Mouse (Mus musculus): ENCODE results near the gene Cfap43. TPM values are rescaled to one million over a fixed set of nuclear protein-coding genes. Genes with fewer than 3 reads are reported as not detected.

The Cfap43 gene
- polyA plus RNA-seq, 1 experiment = 0.02 TPM

DNA sequence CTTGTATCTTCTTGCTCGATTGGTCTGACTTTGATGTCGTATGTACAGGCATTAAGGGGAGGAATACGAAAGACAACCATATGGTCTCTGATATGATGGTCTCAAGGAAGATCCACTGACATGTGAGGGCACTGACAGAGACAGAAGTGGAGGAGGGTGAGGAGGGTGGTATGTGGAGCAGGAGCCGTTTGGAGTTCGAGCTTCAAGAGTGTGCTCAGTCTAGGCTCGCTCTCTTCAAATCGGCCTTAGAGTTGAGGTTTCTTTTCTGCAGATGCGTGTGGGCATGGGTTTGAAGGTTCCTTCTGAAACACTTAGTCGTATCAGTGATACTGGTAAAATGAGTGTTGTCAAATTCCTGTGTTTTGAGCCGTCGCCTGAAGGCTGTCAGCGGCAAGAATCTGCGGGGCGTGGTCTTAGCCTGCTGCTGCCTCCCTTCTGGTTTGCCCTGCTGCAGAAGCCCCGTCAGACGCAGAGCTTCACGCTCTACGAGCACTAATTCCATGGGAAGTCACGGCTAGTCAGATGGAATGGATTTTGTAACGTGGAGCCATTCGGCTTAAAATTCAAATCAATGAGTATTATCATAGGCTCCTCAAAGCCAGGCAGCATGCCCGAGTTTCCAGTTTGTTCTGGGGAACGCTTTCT, 27.9 kb upstream of the Cfap43 start:
- H3K36me3 ChIP-seq (ENCODE audit: control insufficient read depth, insufficient read depth) = no peaks in the 10 kb centered on the region
- H3ac ChIP-seq (ENCODE audit: control insufficient read depth, insufficient read length) = no peak overlapping the region
- TF ChIP-seq TCF3 (IDR thresholded peaks at IDR 0.05; ENCODE audit: insufficient read length, low read depth) (no peak), E2F4 (IDR thresholded peaks at IDR 0.05; ENCODE audit: insufficient read depth) (no peak), CEBPB (IDR thresholded peaks at IDR 0.05; ENCODE audit: insufficient read depth, poor library complexity, severe bottlenecking) (no peak), SRF (IDR thresholded peaks at IDR 0.05; ENCODE audit: control insufficient read depth, insufficient read length, low read depth) (no peak), USF1 (IDR thresholded peaks at IDR 0.05; ENCODE audit: low read depth) (no peak), MAX (IDR thresholded peaks at IDR 0.05; ENCODE audit: low read depth) (no peak), MYOG (IDR thresholded peaks at IDR 0.05; ENCODE audit: control insufficient read depth in 1 of 3, insufficient read depth in 1 of 3, insufficient read length in 2 of 3, low read depth in 2 of 3) (no peak), TCF12 (IDR thresholded peaks at IDR 0.05; ENCODE audit: insufficient read depth, poor library complexity, severe bottlenecking) (no peak), POLR2A (IDR thresholded peaks at IDR 0.05; ENCODE audit: insufficient read length, low read depth) (no peak), REST (IDR thresholded peaks at IDR 0.05; ENCODE audit: insufficient read depth, insufficient read length) (no peak), POLR2AphosphoS2 (IDR thresholded peaks at IDR 0.05; ENCODE audit: insufficient read length, low read depth) (no peak), MYOD1 (IDR thresholded peaks at IDR 0.05; ENCODE audit: control insufficient read depth in 1 of 3, insufficient read length in 2 of 3, low read depth in 2 of 3) (no peak)
- peaks cover 22% of the 10 kb centered on the region for H3K27me3 ChIP-seq (ENCODE audit: control insufficient read depth, insufficient read depth, insufficient read length)
- H3K4me2 ChIP-seq (ENCODE audit: low read depth) = peak overlapping the region; percentile 70
- no peaks in the 10 kb centered on the region for H3K79me2 ChIP-seq (ENCODE audit: control insufficient read depth, insufficient read depth)
- no peak overlapping the region for H3K4me3 ChIP-seq

DNA sequence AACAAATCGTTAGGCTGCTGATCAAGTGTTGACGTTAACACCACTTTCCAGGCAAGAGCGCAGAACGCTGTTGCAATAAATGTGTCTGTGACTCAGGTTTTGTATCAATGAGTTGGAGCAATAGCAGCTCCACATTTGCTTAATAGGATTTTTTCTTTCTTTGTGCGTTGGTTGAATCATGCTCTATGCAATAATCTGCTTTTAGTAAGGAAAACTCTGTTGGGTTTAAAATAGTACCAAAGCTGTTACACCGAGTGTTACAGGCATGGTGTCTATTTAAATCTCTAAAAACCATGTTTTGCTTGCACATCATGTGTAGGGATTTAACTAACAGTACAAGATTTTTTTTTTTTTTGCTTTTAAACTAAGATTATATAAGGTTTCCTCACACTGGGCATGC, 20.3 kb upstream of the Cfap43 start:
- Histone ChIP-seq H3K4me2 (ENCODE audit: low read depth) (no peak overlapping the region), H3K27me3 (ENCODE audit: control insufficient read depth, insufficient read depth, insufficient read length) (peaks cover 15% of the 10 kb centered on the region), H3K36me3 (ENCODE audit: control insufficient read depth, insufficient read depth) (no peaks in the 10 kb centered on the region), H3K4me3 (no peak overlapping the region), H3ac (ENCODE audit: control insufficient read depth, insufficient read length) (no peak overlapping the region), H3K79me2 (ENCODE audit: control insufficient read depth, insufficient read depth) (no peaks in the 10 kb centered on the region)
- TF ChIP-seq MYOD1 (IDR thresholded peaks at IDR 0.05; ENCODE audit: control insufficient read depth in 1 of 3, insufficient read length in 2 of 3, low read depth in 2 of 3) (no peak), SRF (IDR thresholded peaks at IDR 0.05; ENCODE audit: control insufficient read depth, insufficient read length, low read depth) (no peak), E2F4 (IDR thresholded peaks at IDR 0.05; ENCODE audit: insufficient read depth) (no peak)

DNA sequence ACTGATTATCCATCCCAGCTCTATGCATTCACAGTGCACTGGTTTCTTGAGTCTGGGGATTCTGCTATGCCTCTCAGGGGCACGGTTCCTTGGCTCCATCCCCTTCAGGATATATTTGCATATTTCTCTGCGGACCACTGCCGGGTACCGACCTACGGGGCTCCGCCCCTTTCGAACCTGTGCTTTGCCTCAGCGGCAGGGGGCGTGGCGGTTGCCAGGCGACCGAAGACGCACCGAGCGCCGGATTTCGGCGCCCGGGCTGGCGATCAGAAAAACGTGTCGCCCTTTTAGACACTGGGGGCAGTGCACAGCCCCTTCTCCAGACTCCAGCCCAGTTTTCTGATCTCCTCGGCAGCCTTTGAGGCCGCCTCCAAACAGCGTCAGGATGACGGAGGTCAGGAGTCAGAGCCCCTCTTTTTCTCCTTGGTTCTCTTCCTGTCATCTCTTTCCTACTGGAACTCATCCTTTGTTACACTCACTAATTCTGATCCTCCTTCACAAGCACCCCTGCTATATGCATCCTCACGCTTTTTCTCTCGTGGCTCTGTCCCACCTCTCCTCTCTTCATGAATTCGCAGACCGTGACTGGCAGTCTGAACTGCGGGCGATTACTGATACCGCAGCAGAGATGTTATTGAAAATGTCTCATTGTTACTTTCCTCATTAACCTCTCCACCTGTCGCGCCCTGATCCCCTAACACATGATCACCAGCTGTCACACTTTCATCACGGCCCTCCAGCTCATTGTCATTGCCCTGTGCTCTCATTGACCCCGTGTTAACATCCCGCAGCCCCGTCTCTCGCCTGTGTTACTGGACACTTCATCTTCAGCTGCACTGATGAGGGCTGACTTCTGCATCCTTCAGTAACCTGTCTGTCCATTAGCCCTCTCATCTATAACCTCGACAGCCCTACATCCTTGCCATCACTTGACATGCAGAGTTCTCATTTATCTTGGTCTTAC, 18.6 kb upstream of the Cfap43 start, which contains the start of gene Cfap58:
Cfap58 (plus strand) TSS at position 233 of the 964 bp plus-strand sequence.
- H3K27me3 ChIP-seq (ENCODE audit: control insufficient read depth, insufficient read depth, insufficient read length) = peaks cover 10% of the 10 kb centered on the region
- H3K79me2 ChIP-seq (ENCODE audit: control insufficient read depth, insufficient read depth) = no peaks in the 10 kb centered on the region
- H3K4me3 ChIP-seq = peak within 1 kb of the TSS; percentile 9
- H3K36me3 ChIP-seq (ENCODE audit: control insufficient read depth, insufficient read depth) = no peaks in the 10 kb centered on the region
- peak within 1 kb of the TSS; percentile 86 for H3K4me2 ChIP-seq (ENCODE audit: low read depth)
- TF ChIP-seq TCF12 (IDR thresholded peaks at IDR 0.05; ENCODE audit: insufficient read depth, poor library complexity, severe bottlenecking) (no peak), MYOG (IDR thresholded peaks at IDR 0.05; ENCODE audit: control insufficient read depth in 1 of 3, insufficient read depth in 1 of 3, insufficient read length in 2 of 3, low read depth in 2 of 3) (peak in 2 of 3 experiments; percentile 31 to 52), MYOD1 (IDR thresholded peaks at IDR 0.05; ENCODE audit: control insufficient read depth in 1 of 3, insufficient read length in 2 of 3, low read depth in 2 of 3) (peak in 2 of 3 experiments; percentile 79 to 80), TCF3 (IDR thresholded peaks at IDR 0.05; ENCODE audit: insufficient read length, low read depth) (peak; percentile 14)
- no peak within 1 kb of the TSS for H3ac ChIP-seq (ENCODE audit: control insufficient read depth, insufficient read length)

DNA sequence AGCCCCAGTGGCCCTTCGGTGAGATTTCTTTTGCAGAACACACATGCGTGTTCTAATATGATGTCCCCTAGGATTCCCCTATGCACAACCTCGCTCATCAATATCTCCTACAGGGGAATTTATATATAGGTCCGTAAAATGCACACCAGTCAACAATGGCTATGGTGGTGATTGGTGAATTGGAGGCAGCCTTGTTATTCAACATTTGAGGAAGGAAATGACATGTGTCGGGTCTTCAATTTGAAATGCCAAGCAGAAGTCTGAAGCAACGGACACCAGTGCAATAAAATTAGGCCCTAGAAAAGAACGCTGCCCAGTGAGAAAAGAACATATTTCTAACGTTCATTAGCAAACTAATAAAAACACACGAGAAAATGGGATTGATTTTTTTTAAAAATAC, 17.9 kb upstream of the Cfap43 start:
- Histone ChIP-seq H3K27me3 (ENCODE audit: control insufficient read depth, insufficient read depth, insufficient read length) (peaks cover 10% of the 10 kb centered on the region), H3K36me3 (ENCODE audit: control insufficient read depth, insufficient read depth) (no peaks in the 10 kb centered on the region), H3K4me2 (ENCODE audit: low read depth) (peak overlapping the region; percentile 86), H3K79me2 (ENCODE audit: control insufficient read depth, insufficient read depth) (no peaks in the 10 kb centered on the region), H3ac (ENCODE audit: control insufficient read depth, insufficient read length) (no peak overlapping the region), H3K4me3 (peak overlapping the region; percentile 9)
- TF ChIP-seq MYOD1 (IDR thresholded peaks at IDR 0.05; ENCODE audit: control insufficient read depth in 1 of 3, insufficient read length in 2 of 3, low read depth in 2 of 3) = no peak
- TF ChIP-seq SRF (IDR thresholded peaks at IDR 0.05; ENCODE audit: control insufficient read depth, insufficient read length, low read depth) = no peak
- TF ChIP-seq POLR2A (IDR thresholded peaks at IDR 0.05; ENCODE audit: insufficient read length, low read depth) = no peak
- no peak for TF ChIP-seq E2F4 (IDR thresholded peaks at IDR 0.05; ENCODE audit: insufficient read depth)
- TF ChIP-seq USF1 (IDR thresholded peaks at IDR 0.05; ENCODE audit: low read depth) = no peak

DNA sequence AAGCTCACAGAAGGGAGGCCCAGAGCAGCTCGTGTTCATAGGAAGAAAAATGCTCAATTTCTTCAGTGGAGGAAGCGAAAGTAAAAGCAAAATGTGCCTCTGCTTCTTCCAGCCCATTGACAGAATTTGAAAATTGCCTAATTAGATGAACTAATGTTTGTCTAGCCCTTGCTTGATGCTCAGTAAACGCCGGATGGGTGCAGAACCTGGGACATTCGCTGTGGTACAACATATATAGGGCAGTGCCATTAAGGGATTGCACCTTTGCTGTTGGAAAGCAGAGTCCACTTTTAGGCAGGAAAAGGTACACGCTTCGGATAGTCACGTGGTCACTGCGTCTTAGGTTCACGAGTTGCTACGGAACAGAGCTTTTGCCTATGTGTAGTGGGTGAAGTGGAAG, 17.4 kb upstream of the Cfap43 start:
- TF ChIP-seq CEBPB (IDR thresholded peaks at IDR 0.05; ENCODE audit: insufficient read depth, poor library complexity, severe bottlenecking) = no peak
- TF ChIP-seq MYOD1 (IDR thresholded peaks at IDR 0.05; ENCODE audit: control insufficient read depth in 1 of 3, insufficient read length in 2 of 3, low read depth in 2 of 3) = no peak
- no peak for TF ChIP-seq MYOG (IDR thresholded peaks at IDR 0.05; ENCODE audit: control insufficient read depth in 1 of 3, insufficient read depth in 1 of 3, insufficient read length in 2 of 3, low read depth in 2 of 3)
- TF ChIP-seq REST (IDR thresholded peaks at IDR 0.05; ENCODE audit: insufficient read depth, insufficient read length) = no peak
- TF ChIP-seq E2F4 (IDR thresholded peaks at IDR 0.05; ENCODE audit: insufficient read depth) = no peak
- no peak for TF ChIP-seq TCF3 (IDR thresholded peaks at IDR 0.05; ENCODE audit: insufficient read length, low read depth)
- TF ChIP-seq POLR2AphosphoS2 (IDR thresholded peaks at IDR 0.05; ENCODE audit: insufficient read length, low read depth) = no peak
- no peak for TF ChIP-seq MAX (IDR thresholded peaks at IDR 0.05; ENCODE audit: low read depth)
- TF ChIP-seq SRF (IDR thresholded peaks at IDR 0.05; ENCODE audit: control insufficient read depth, insufficient read length, low read depth) = no peak
- TF ChIP-seq USF1 (IDR thresholded peaks at IDR 0.05; ENCODE audit: low read depth) = no peak
- no peak for TF ChIP-seq POLR2A (IDR thresholded peaks at IDR 0.05; ENCODE audit: insufficient read length, low read depth)
- no peak for TF ChIP-seq TCF12 (IDR thresholded peaks at IDR 0.05; ENCODE audit: insufficient read depth, poor library complexity, severe bottlenecking)
- no peak overlapping the region for H3K4me3 ChIP-seq
- no peaks in the 10 kb centered on the region for H3K79me2 ChIP-seq (ENCODE audit: control insufficient read depth, insufficient read depth)
- no peak overlapping the region for H3ac ChIP-seq (ENCODE audit: control insufficient read depth, insufficient read length)
- no peaks in the 10 kb centered on the region for H3K36me3 ChIP-seq (ENCODE audit: control insufficient read depth, insufficient read depth)
- peak overlapping the region; percentile 15 for H3K4me2 ChIP-seq (ENCODE audit: low read depth)
- peaks cover 7% of the 10 kb centered on the region for H3K27me3 ChIP-seq (ENCODE audit: control insufficient read depth, insufficient read depth, insufficient read length)
